Mouse (Mus musculus): ENCODE results near the gene Rac2.

- no peak for TF ChIP-seq POLR2A (IDR thresholded peaks at IDR 0.05; ENCODE audit: low read depth, low read length)
- no peak for TF ChIP-seq CTCF (IDR thresholded peaks at IDR 0.05; ENCODE audit: extremely low read depth, insufficient read length, insufficient replicate concordance, low read depth, low read length)
These were observed 50.7 kb downstream of the Rac2 start for GRCm38 (mm10) chr15:78521892-78522291.
